Mouse (Mus musculus): Measurements from ENCODE around the gene Vtcn1.

DNA sequence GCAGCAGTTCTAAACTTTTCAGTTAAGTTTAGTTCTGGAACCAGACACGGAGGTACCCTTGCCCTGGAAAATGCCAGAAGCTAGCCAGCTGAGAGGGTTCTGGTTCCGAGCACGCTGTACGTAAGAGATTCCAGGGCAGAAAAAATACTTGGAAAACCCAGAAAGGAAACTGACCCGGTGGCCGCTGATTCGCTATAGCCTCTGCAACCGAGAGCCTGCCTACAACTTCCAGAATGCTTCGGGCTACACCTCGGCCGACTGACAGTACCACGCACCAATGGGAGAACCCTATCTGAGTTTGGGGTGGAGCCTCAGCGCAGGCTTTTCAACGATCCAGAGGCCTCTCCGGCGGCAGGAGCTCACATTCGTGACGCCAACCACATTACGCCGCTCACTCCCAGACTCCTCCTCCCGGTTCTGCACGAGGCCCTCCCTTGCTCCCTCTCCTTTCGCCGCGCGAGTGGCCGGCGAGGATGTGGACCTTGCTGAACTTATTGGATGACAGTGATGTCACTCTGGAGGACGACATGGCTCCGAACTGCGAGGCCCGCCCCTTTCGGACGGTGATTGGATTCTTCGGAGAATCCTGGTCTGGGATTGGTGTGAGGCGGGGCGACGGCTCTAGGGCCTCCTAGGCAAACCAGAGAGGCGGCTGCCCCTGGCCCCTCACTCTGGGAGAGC lies 96.7 kb downstream of the Vtcn1 start, which contains the start of gene Trim45:
- TF ChIP-seq CTCF (conservative IDR thresholded peaks at IDR 0.05; ENCODE audit: low read length) (no peak), POU5F1 (IDR thresholded peaks at IDR 0.05; ENCODE audit: borderline replicate concordance, low read length) (no peak), NANOG (IDR thresholded peaks at IDR 0.05; ENCODE audit: borderline replicate concordance, low read length) (no peak)

All from E14TG2a.4 (cell line).